Mouse (Mus musculus) urinary bladder, postnatal 14 days (tissue): ENCODE measurements around the gene D1Ertd622e.
"Not testable (repeated sequence)": the region's sequence is repeated elsewhere in the genome, so short reads cannot be mapped to it uniquely, and the experiment has no call there.

Experiments
- DNase-seq: peaks from one replicate; pipeline ENCODE4 v3.0.0; 2021; ENCODE audit warnings: low spot score

Gene D1Ertd622e

DNA sequence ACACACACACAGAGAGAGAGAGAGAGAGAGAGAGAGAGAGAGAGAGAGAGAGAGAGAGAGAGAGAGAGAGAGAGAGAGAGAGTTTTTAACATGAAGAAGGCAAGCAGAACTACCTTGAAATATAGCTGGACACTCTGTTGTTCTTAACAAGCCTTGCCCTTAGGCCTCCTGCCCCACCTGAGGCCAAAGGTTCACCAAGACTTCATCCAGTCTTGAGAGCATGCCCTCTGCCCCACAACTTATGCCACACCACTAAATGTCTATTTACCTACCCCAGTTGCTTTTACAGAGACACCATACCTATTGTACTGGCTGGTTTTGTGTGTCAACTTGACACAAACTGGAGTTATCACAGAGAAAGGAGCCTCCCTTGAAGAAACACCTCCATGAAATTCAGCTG lies 81.2 kb downstream of the D1Ertd622e start:
- not testable (repeated sequence) for DNase-seq

- DNase-seq, result no peak
Observed at GRCm38 (mm10) chr1:97580270-97580669, 81.6 kb downstream of the D1Ertd622e start.

DNA sequence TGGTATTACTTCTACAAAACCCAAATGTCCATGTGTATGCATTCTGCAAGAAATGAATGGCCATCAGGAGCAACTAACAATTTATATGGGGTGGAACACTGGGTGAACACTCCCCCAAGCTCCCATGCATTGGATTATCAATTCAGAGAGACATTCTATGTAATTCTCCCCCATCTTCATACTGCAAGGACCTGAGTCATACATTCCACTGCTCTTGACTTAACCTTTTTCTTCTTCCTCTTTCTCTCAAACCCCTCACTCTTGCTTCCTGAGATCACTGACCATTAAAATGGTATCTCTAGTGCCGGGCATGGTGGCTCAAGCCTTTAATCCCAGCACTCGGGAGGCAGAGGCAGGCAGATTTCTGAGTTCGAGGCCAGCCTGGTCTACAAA lies 83.9 kb downstream of the D1Ertd622e start:
- no peak for DNase-seq

- no peak for DNase-seq
Observed at GRCm38 (mm10) chr1:97577062-97578024, 84.5 kb downstream of the D1Ertd622e start.

- no peak for DNase-seq
Observed at GRCm38 (mm10) chr1:97576576-97576975, 85.3 kb downstream of the D1Ertd622e start.

- no peak for DNase-seq
Observed at GRCm38 (mm10) chr1:97570814-97571213, 91.1 kb downstream of the D1Ertd622e start.

GRCm38 (mm10) chr1:97567956-97568355 lies 93.9 kb downstream of the D1Ertd622e start:
- DNase-seq, result no peak

DNA sequence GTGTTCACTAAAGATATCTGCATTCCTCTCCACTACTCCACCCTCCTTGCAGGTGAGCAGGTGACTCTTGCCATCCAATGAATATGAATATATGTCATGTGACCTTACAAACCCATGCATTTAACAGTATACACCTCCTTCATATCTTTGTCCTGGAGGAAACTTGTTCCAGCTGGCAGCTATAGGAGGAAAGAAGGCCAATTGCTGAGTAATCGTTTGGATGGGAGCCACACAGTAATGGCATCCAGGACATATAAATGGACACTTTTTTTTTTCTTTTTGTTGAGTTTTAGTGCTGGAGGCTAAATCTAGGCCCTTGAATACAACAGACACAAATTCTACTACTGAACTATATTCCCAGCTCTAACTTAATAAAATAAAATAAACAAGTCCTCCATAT lies 97.2 kb downstream of the D1Ertd622e start:
- DNase-seq, result no peak

DNA sequence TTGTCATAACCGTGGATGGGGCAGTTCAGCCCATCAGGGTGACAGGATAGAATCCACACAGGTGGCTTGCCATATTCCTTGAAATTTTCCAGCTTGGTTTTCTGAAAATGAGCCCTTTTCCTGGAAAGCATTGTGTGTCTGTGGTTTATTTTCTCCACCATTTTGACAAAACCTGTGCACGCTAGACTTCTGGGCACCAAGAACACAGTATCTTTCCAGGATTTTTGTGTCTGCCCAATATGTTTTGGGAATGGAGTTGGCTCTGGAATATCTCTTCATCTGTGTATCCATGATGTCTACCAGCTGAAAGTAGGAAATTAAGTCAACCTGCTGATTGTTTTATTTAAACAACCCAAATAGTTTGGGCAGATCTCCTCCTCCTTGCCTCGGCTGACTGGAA lies 99.0 kb downstream of the D1Ertd622e start:
- DNase-seq, result no peak
